Mouse (Mus musculus): ENCODE results near the gene Pipox. TPM values are rescaled to one million over a fixed set of nuclear protein-coding genes. Genes with fewer than 3 reads are reported as not detected.

Gene Pipox
- polyA plus RNA-seq, 1 experiment from 2014 or later: 10.1 TPM

DNA sequence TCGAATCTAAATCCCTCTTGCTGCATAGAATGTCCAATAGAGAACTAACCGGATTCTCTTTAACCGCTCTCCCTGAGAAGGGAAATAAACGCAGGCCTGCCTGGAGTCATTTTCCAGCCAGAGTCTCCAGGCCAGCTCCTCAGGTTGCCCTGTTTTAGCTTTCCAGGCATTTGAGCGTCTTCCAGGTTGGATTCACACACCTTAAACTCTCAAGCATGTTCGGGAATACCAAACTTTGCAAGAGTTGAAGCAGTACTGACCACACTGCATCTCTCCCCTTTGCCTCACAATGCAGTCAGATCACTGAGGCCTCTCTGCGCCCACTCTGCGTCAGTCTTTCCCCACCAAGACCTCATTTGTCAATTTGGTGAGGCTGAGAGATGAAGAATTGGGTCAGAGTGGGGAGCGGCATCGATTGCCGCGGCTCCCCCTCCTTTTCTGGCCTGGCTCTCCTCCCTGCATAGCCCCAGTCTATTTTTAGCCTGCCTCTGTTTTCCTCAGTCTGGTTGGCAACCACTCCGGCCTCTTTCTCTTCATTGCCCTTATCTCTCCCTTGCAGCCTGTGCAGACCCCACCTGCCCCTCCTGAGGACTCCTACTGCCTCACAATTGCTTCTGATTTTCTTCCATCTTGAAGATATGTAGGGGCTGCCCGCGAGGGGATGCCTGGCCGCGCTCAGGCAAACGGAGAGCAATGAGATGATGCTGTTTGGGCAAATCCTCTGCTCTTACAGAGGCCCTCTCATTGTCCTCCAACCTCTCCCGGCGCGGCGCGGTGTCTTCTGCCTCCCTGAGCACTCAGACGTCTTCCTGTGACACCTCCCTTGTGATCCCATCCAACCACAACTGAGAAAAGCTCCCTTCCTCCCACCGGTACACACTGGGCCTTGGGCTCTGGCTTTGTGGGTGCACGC lies 17.8 kb downstream of the Pipox start:
- H3K4me1 ChIP-seq (ENCODE audit: control insufficient read depth, insufficient read depth, low read length): peaks cover 57% of the 10 kb centered on the region
- H3K4me2 ChIP-seq (ENCODE audit: low read length): no peak overlapping the region; the same call in 1 of the 2 replicates
- peak; percentile 63 for DNase-seq (ENCODE audit: low spot score)

DNA sequence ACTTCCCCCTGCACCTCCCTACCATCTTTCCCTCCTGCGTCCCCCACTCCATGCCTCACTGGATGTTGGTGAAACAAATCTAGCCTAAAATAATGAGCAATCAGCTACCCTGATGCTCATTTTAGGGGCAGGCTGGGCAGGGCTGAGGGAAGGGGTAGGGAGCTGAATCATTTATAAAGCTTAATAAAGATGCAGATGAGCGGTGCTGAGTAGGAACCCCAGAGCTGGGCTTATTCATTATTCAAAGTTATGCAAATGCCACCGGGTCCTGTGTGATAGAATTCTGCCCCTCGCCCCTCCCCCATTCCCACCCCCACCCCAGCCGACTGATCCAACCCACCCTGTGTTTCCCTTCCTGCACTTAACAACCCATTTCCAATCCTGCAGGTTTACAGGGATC lies 18.6 kb downstream of the Pipox start:
- WGBS: 5% methylated on average over 5 of the region's 5 CpGs
- no peaks in the 10 kb centered on the region for H3K9me3 ChIP-seq (replicated peaks; ENCODE audit: control insufficient read depth, low read length)
- H3K9ac ChIP-seq (ENCODE audit: low read length): no peak overlapping the region
- peaks cover 62% of the 10 kb centered on the region for H3K4me1 ChIP-seq (ENCODE audit: control insufficient read depth, insufficient read depth, low read length)
- DNase-seq (ENCODE audit: low spot score) (peak; percentile 82), ATAC-seq (peak; percentile 82)
- H3K4me2 ChIP-seq (ENCODE audit: low read length): no peak overlapping the region
- no peaks in the 10 kb centered on the region for H3K27me3 ChIP-seq (replicated peaks; ENCODE audit: control insufficient read depth, insufficient read depth, low read length)
- H3K4me3 ChIP-seq (ENCODE audit: low read depth, low read length): no peak overlapping the region
- no peaks in the 10 kb centered on the region for H3K36me3 ChIP-seq (ENCODE audit: control insufficient read depth, insufficient read depth, low read length)
- H3K27ac ChIP-seq (ENCODE audit: low read depth, low read length): peak overlapping the region; percentile 55; the same call in 1 of the 2 replicates

More for the DNA sequence above, 17.8 kb downstream of the Pipox start:
- Histone ChIP-seq H3K9ac (ENCODE audit: low read length) (peak overlapping the region; percentile 26; the same call in 1 of the 2 replicates), H3K4me3 (ENCODE audit: low read depth, low read length) (no peak overlapping the region), H3K27ac (ENCODE audit: low read depth, low read length) (peak overlapping the region; percentile 55), H3K36me3 (ENCODE audit: control insufficient read depth, insufficient read depth, low read length) (no peaks in the 10 kb centered on the region), H3K27me3 (replicated peaks; ENCODE audit: control insufficient read depth, insufficient read depth, low read length) (no peaks in the 10 kb centered on the region), H3K9me3 (replicated peaks; ENCODE audit: control insufficient read depth, low read length) (no peaks in the 10 kb centered on the region)
- 44% methylated on average over 26 of the region's 26 CpGs for WGBS
- ATAC-seq: no peak

DNA sequence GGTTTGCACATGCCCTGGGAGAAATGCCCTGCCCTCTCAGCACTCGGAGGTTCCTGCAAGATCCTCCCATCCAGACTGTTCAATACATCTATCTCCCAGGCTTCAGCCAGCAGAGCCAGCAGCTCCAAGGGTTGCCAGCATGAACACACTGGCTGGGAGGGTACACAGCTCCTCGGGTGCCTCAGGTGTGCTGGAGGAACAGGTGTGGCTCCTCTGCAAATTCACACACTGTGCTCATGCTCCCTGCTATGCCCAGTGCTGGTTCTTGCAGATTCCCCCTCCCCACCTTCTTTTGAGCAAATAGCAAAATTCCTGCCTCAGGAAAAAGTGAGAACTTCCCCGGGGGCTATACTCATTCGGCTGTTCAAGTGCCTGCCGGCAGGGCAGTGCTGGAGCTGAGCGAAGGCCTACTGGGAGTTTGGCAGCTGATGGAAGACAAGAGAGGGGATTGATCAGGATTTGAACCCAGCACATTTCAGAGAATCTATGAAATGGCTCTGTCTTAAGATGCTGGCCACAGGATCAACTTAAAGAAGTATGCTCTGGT lies 19.1 kb downstream of the Pipox start:
- Histone ChIP-seq H3K9ac (ENCODE audit: low read length) (no peak overlapping the region), H3K4me1 (ENCODE audit: control insufficient read depth, insufficient read depth, low read length) (peaks cover 62% of the 10 kb centered on the region), H3K27ac (ENCODE audit: low read depth, low read length) (peak overlapping the region; percentile 55; the same call in 1 of the 2 replicates), H3K9me3 (replicated peaks; ENCODE audit: control insufficient read depth, low read length) (no peaks in the 10 kb centered on the region), H3K4me3 (ENCODE audit: low read depth, low read length) (no peak overlapping the region), H3K36me3 (ENCODE audit: control insufficient read depth, insufficient read depth, low read length) (no peaks in the 10 kb centered on the region), H3K27me3 (replicated peaks; ENCODE audit: control insufficient read depth, insufficient read depth, low read length) (no peaks in the 10 kb centered on the region), H3K4me2 (ENCODE audit: low read length) (no peak overlapping the region)
- no peak for DNase-seq (ENCODE audit: low spot score)
- 41% methylated on average over 6 of the region's 6 CpGs for WGBS
- peak; percentile 2; the same call in 1 of the 2 replicates for ATAC-seq

DNA sequence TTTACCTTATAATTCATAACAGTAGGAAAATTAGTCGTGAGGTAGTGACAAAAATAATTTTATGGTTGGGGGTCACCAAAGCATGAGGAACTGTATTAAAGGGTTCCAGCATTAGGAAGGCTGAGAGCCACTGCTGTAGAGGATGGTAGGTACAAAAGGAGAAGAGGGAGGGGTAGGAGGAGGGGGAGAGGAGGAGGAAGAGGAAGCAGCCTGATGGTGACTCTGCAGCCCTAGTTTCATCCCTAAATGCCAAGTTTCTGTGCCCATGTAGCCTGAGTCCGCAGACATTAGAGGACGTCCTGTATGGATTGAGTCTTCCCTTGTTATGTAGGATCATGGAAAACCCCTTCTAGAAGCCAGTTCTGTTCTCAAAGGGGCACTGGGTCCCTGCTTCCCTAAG lies 20.8 kb downstream of the Pipox start:
- H3K9ac ChIP-seq (ENCODE audit: low read length): no peak overlapping the region
- 45% methylated on average over 3 of the region's 3 CpGs for WGBS
- H3K4me2 ChIP-seq (ENCODE audit: low read length): no peak overlapping the region
- H3K4me1 ChIP-seq (ENCODE audit: control insufficient read depth, insufficient read depth, low read length): peaks cover 73% of the 10 kb centered on the region
- H3K27me3 ChIP-seq (replicated peaks; ENCODE audit: control insufficient read depth, insufficient read depth, low read length): no peaks in the 10 kb centered on the region
- no peak overlapping the region for H3K4me3 ChIP-seq (ENCODE audit: low read depth, low read length)
- H3K27ac ChIP-seq (ENCODE audit: low read depth, low read length): peak overlapping the region; percentile 76; the same call in 1 of the 2 replicates
- H3K36me3 ChIP-seq (ENCODE audit: control insufficient read depth, insufficient read depth, low read length): no peaks in the 10 kb centered on the region
- no peaks in the 10 kb centered on the region for H3K9me3 ChIP-seq (replicated peaks; ENCODE audit: control insufficient read depth, low read length)
- ATAC-seq: no peak
- no peak for DNase-seq (ENCODE audit: low spot score)

DNA sequence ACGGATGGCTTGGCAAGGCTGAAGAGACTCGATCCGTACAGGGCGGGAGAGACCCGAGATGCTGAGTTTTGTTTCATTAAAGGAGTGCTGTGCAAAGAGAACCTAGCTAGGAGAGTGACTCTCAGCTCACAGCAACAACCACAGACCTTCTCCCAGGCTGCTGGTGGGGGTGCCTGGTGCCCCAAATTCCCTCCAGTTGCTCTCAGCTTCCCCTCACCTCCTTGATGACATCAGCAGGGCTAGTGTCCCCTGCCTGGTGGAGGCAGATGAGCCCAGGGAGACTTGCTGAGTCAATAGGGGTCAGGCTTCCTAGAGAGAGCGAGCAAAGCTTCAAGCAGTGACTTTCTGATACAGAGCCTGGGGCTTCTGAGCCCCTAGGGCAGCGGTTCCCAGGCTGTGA lies 21.2 kb downstream of the Pipox start:
- DNase-seq (ENCODE audit: low spot score) (no peak), ATAC-seq (no peak)
- peak overlapping the region; percentile 76 for H3K27ac ChIP-seq (ENCODE audit: low read depth, low read length)
- H3K4me2 ChIP-seq (ENCODE audit: low read length): peak overlapping the region; percentile 34; the same call in 1 of the 2 replicates
- no peaks in the 10 kb centered on the region for H3K36me3 ChIP-seq (ENCODE audit: control insufficient read depth, insufficient read depth, low read length)
- peaks cover 78% of the 10 kb centered on the region for H3K4me1 ChIP-seq (ENCODE audit: control insufficient read depth, insufficient read depth, low read length)
- H3K27me3 ChIP-seq (replicated peaks; ENCODE audit: control insufficient read depth, insufficient read depth, low read length): no peaks in the 10 kb centered on the region
- H3K9me3 ChIP-seq (replicated peaks; ENCODE audit: control insufficient read depth, low read length): no peaks in the 10 kb centered on the region
- H3K9ac ChIP-seq (ENCODE audit: low read length): no peak overlapping the region
- WGBS: 18% methylated on average over 7 of the region's 7 CpGs
- no peak overlapping the region for H3K4me3 ChIP-seq (ENCODE audit: low read depth, low read length)

DNA sequence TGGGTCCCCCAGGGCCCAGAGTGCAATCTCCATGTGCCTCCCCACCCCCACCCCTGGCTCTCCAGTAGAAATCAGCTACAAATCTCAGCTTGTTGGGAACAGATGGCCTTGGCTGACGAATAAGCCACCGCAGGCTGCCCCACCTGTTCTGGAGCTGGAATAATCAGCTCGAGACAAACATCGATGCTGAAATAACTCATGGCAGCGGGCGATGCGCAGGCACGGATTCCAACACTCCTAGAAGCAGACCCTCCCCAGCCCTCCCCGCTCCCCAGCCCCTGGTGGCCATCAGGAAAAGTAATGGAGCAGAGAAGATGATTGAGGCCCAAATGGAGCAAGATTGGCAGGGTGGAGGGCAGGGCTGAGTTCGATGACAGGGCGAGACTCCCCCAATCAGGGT lies 21.7 kb downstream of the Pipox start:
- ATAC-seq: 0 out of 2 replicates have a peak, but pooled peaks have one; percentile 33
- H3K9me3 ChIP-seq (replicated peaks; ENCODE audit: control insufficient read depth, low read length): no peaks in the 10 kb centered on the region
- peak overlapping the region; percentile 34; the same call in 1 of the 2 replicates for H3K4me2 ChIP-seq (ENCODE audit: low read length)
- WGBS: 7% methylated on average over 11 of the region's 11 CpGs
- peak overlapping the region; percentile 76 for H3K27ac ChIP-seq (ENCODE audit: low read depth, low read length)
- H3K4me3 ChIP-seq (ENCODE audit: low read depth, low read length): no peak overlapping the region
- H3K27me3 ChIP-seq (replicated peaks; ENCODE audit: control insufficient read depth, insufficient read depth, low read length): no peaks in the 10 kb centered on the region
- DNase-seq (ENCODE audit: low spot score): peak; percentile 90
- H3K36me3 ChIP-seq (ENCODE audit: control insufficient read depth, insufficient read depth, low read length): no peaks in the 10 kb centered on the region
- peaks cover 76% of the 10 kb centered on the region for H3K4me1 ChIP-seq (ENCODE audit: control insufficient read depth, insufficient read depth, low read length)
- no peak overlapping the region for H3K9ac ChIP-seq (ENCODE audit: low read length)

DNA sequence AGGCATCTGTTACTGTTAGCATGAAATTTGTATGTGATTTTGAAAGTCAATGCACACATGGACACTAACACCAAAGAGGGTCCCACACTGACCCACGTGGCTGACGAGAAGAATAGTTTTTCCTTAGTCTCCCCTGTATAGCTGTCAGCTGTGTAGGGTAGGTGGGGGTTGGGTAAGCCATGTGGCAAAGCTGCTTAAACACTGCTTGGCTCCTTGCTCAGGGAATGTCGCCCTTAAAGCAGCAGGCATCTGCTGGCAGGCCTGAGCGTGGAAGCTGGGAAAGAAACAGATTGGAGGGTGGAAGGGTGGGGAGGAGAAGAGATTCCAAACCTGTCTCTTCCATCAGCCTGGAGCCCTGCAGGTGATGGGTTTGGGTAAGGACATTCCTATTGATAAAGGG lies 22.5 kb downstream of the Pipox start:
- H3K27ac ChIP-seq (ENCODE audit: low read depth, low read length): peak overlapping the region; percentile 74; the same call in 1 of the 2 replicates
- H3K4me1 ChIP-seq (ENCODE audit: control insufficient read depth, insufficient read depth, low read length): peaks cover 76% of the 10 kb centered on the region
- H3K4me2 ChIP-seq (ENCODE audit: low read length): no peak overlapping the region
- H3K9ac ChIP-seq (ENCODE audit: low read length): no peak overlapping the region
- no peaks in the 10 kb centered on the region for H3K27me3 ChIP-seq (replicated peaks; ENCODE audit: control insufficient read depth, insufficient read depth, low read length)
- H3K36me3 ChIP-seq (ENCODE audit: control insufficient read depth, insufficient read depth, low read length): no peaks in the 10 kb centered on the region
- ATAC-seq (peak; percentile 66; the same call in 1 of the 2 replicates), DNase-seq (ENCODE audit: low spot score) (peak; percentile 90)
- 12% methylated on average over 4 of the region's 4 CpGs for WGBS
- no peaks in the 10 kb centered on the region for H3K9me3 ChIP-seq (replicated peaks; ENCODE audit: control insufficient read depth, low read length)
- no peak overlapping the region for H3K4me3 ChIP-seq (ENCODE audit: low read depth, low read length)

DNA sequence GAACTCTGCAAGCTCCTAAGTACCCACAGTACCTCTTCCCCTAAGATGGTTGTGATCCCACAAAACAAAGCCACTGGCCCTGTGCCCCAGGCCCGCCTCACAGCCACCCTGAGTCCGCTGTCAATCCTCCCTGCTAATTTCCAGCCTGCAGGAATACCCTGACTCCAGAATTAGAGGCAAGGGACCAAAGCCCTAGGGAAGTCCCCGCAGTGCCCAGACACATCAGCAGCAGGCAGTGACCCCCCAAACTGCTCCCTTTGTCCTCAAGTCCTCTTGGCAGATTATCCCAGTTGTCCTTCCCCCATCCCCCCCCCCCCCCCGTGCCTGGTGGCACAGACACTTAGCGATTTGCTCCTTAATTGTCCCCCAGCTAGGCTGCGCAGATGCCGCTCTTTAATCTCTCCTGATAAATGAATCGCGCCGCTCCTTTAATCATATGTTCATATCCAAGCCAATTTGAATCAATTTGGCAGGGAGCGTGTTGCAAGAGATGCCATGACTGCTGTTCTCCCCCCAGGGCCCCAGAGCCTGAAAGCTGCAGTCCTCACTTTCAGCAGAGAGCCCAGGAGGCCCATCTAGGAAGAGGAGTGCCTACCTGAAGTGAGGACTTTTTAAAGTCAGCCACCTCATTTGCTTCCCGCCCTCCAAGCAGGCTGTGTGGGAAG lies 26.3 kb downstream of the Pipox start:
- ATAC-seq: peak; percentile 57
- DNase-seq (ENCODE audit: low spot score): peak; percentile 94
- Histone ChIP-seq H3K27ac (ENCODE audit: low read depth, low read length) (peak overlapping the region; percentile 93), H3K4me3 (ENCODE audit: low read depth, low read length) (no peak overlapping the region), H3K4me2 (ENCODE audit: low read length) (peak overlapping the region; percentile 23), H3K9me3 (replicated peaks; ENCODE audit: control insufficient read depth, low read length) (no peaks in the 10 kb centered on the region), H3K9ac (ENCODE audit: low read length) (peak overlapping the region; percentile 9), H3K27me3 (replicated peaks; ENCODE audit: control insufficient read depth, insufficient read depth, low read length) (no peaks in the 10 kb centered on the region), H3K4me1 (ENCODE audit: control insufficient read depth, insufficient read depth, low read length) (peaks cover 58% of the 10 kb centered on the region), H3K36me3 (ENCODE audit: control insufficient read depth, insufficient read depth, low read length) (peaks cover 7% of the 10 kb centered on the region; the same call in 1 of the 2 replicates)
- 3% methylated on average over 10 of the region's 12 CpGs for WGBS
